Mouse (Mus musculus): Measurements from ENCODE around the gene 1700001C02Rik. TPM values are rescaled to one million over a fixed set of nuclear protein-coding genes. Genes with fewer than 3 reads are reported as not detected.
A peak's percentile ranks its signal among the peaks of the same experiment; 100 is the strongest.

Gene 1700001C02Rik
- total RNA-seq, 2 experiments from 2014 or later = 0.90 TPM; not detected in 1

- TF ChIP-seq CTCF (conservative IDR thresholded peaks at IDR 0.05) = no peak
- H3K27ac ChIP-seq = no peak overlapping the region
- no peak for DNase-seq (ENCODE audit: low spot score in 2 of 2)
- H3K4me3 ChIP-seq = no peak overlapping the region
Observed at GRCm38 (mm10) chr5:30470454-30470853, 4.6 kb downstream of the 1700001C02Rik start.

GRCm38 (mm10) chr5:30472148-30472547 lies 6.3 kb downstream of the 1700001C02Rik start:
- no peak for TF ChIP-seq CTCF (conservative IDR thresholded peaks at IDR 0.05)
- Histone ChIP-seq H3K27ac (no peak overlapping the region), H3K4me3 (no peak overlapping the region)
- no peak for DNase-seq (ENCODE audit: low spot score in 2 of 2)

- TF ChIP-seq CTCF (conservative IDR thresholded peaks at IDR 0.05) = peak; percentile 94
- DNase-seq (ENCODE audit: low spot score in 2 of 2) = peak; percentile 16 to 59
- no peak overlapping the region for H3K4me3 ChIP-seq
- no peak overlapping the region for H3K27ac ChIP-seq
Observed at GRCm38 (mm10) chr5:30476534-30476933, 10.7 kb downstream of the 1700001C02Rik start.

GRCm38 (mm10) chr5:30482319-30482718 lies 16.5 kb downstream of the 1700001C02Rik start:
- DNase-seq (ENCODE audit: low spot score in 2 of 2) = peak; percentile 50 to 77
- H3K27ac ChIP-seq = no peak overlapping the region
- no peak overlapping the region for H3K4me3 ChIP-seq
- TF ChIP-seq CTCF (conservative IDR thresholded peaks at IDR 0.05) = peak; percentile 77

- H3K4me3 ChIP-seq = no peak overlapping the region
- no peak overlapping the region for H3K27ac ChIP-seq
- no peak for DNase-seq (ENCODE audit: low spot score in 2 of 2)
- TF ChIP-seq CTCF (conservative IDR thresholded peaks at IDR 0.05) = no peak
Observed at GRCm38 (mm10) chr5:30483533-30483932, 17.7 kb downstream of the 1700001C02Rik start.

- no peak for TF ChIP-seq CTCF (conservative IDR thresholded peaks at IDR 0.05)
- DNase-seq (ENCODE audit: low spot score in 2 of 2) = no peak
- Histone ChIP-seq H3K4me3 (no peak overlapping the region), H3K27ac (no peak overlapping the region)
Observed at GRCm38 (mm10) chr5:30484591-30484990, 18.7 kb downstream of the 1700001C02Rik start.

- DNase-seq (ENCODE audit: low spot score in 2 of 2) = no peak
- H3K27ac ChIP-seq = no peak overlapping the region
- no peak for TF ChIP-seq CTCF (conservative IDR thresholded peaks at IDR 0.05)
- H3K4me3 ChIP-seq = no peak overlapping the region
Observed at GRCm38 (mm10) chr5:30485136-30485535, 19.3 kb downstream of the 1700001C02Rik start.

- H3K27ac ChIP-seq = no peak overlapping the region
- no peak overlapping the region for H3K4me3 ChIP-seq
- TF ChIP-seq CTCF (conservative IDR thresholded peaks at IDR 0.05) = no peak
- no peak for DNase-seq (ENCODE audit: low spot score in 2 of 2)
Observed at GRCm38 (mm10) chr5:30490215-30490614, 24.4 kb downstream of the 1700001C02Rik start.

- DNase-seq (ENCODE audit: low spot score in 2 of 2) = no peak
- TF ChIP-seq CTCF (conservative IDR thresholded peaks at IDR 0.05) = no peak
- no peak overlapping the region for H3K27ac ChIP-seq
Observed at GRCm38 (mm10) chr5:30490845-30491244, 25.0 kb downstream of the 1700001C02Rik start.

GRCm38 (mm10) chr5:30493723-30494122 lies 27.9 kb downstream of the 1700001C02Rik start:
- no peak overlapping the region for H3K27ac ChIP-seq
- H3K4me3 ChIP-seq = no peak overlapping the region
- no peak for TF ChIP-seq CTCF (conservative IDR thresholded peaks at IDR 0.05)
- no peak for DNase-seq (ENCODE audit: low spot score in 2 of 2)

More at GRCm38 (mm10) chr5:30490845-30491244, 25.0 kb downstream of the 1700001C02Rik start:
- no peak overlapping the region for H3K4me3 ChIP-seq

GRCm38 (mm10) chr5:30494606-30495005 lies 28.8 kb downstream of the 1700001C02Rik start:
- no peak overlapping the region for H3K27ac ChIP-seq
- no peak for TF ChIP-seq CTCF (conservative IDR thresholded peaks at IDR 0.05)
- no peak overlapping the region for H3K4me3 ChIP-seq
- no peak for DNase-seq (ENCODE audit: low spot score in 2 of 2)

- Histone ChIP-seq H3K27ac (no peak overlapping the region), H3K4me3 (no peak overlapping the region)
- no peak for DNase-seq (ENCODE audit: low spot score in 2 of 2)
- TF ChIP-seq CTCF (conservative IDR thresholded peaks at IDR 0.05) = no peak
Observed at GRCm38 (mm10) chr5:30495288-30495687, 29.4 kb downstream of the 1700001C02Rik start.

GRCm38 (mm10) chr5:30496821-30497220 lies 31.0 kb downstream of the 1700001C02Rik start:
- Histone ChIP-seq H3K27ac (no peak overlapping the region), H3K4me3 (no peak overlapping the region)
- DNase-seq (ENCODE audit: low spot score in 2 of 2) = no peak
- no peak for TF ChIP-seq CTCF (conservative IDR thresholded peaks at IDR 0.05)

GRCm38 (mm10) chr5:30497299-30497698 lies 31.5 kb downstream of the 1700001C02Rik start:
- TF ChIP-seq CTCF (conservative IDR thresholded peaks at IDR 0.05) = no peak
- no peak overlapping the region for H3K4me3 ChIP-seq
- no peak for DNase-seq (ENCODE audit: low spot score in 2 of 2)
- H3K27ac ChIP-seq = no peak overlapping the region

- DNase-seq (ENCODE audit: low spot score in 2 of 2) = no peak
- no peak for TF ChIP-seq CTCF (conservative IDR thresholded peaks at IDR 0.05)
- Histone ChIP-seq H3K4me3 (no peak overlapping the region), H3K27ac (no peak overlapping the region)
Observed at GRCm38 (mm10) chr5:30513111-30513510, 47.3 kb downstream of the 1700001C02Rik start.

Measured in layer of hippocampus, adult 2 months (tissue).